Mouse (Mus musculus): ENCODE data around the gene Rhog.

- TF ChIP-seq POLR2A (IDR thresholded peaks at IDR 0.05; ENCODE audit: control insufficient read depth, low read depth, low read length) (no peak), CTCF (IDR thresholded peaks at IDR 0.05; ENCODE audit: control insufficient read depth, insufficient read depth, insufficient replicate concordance, low read depth, low read length) (no peak)
Observed at GRCm38 (mm10) chr7:102222336-102222735, 33.5 kb downstream of the Rhog start.

Data from testis, adult 2 months (tissue).